Mouse (Mus musculus) heart, embryonic 16.5 days (tissue): ENCODE measurements at regions not wholly inside any gene's neighbourhood (a gene's known extent, or its start where the extent isn't known, plus 50 kb on each side); places are given as distances from the start of the nearest gene placed in this dataset.

Experiments
- ATAC-seq: fragments of 200-750 bp; cut with Nextera tagmentation; replicated peaks from 2 replicates; pipeline ENCODE4 v1.8.0; 2017; ENCODE audit warnings: moderate number of reproducible peaks; ENCODE audit not compliant: insufficient read depth, low FRiP score; ENCODE audit errors: extremely low read depth
- H3K27ac ChIP-seq: fragments of 300-500 bp; sonication (generic); 2 replicates; pipeline ENCODE4 v1.5.1; 2014; ENCODE audit warnings: mild to moderate bottlenecking, low read length, control low read depth, moderate library complexity
- H3K27me3 ChIP-seq: fragments of 300-500 bp; sonication (generic); 2 replicates; pipeline ENCODE4 v1.6.1; 2014; ENCODE audit warnings: low read length, mixed read lengths; ENCODE audit not compliant: control insufficient read depth, insufficient read depth
- H3K36me3 ChIP-seq: fragments of 300-500 bp; sonication (generic); 2 replicates; pipeline ENCODE4 v1.6.1; 2014; ENCODE audit not compliant: control insufficient read depth, insufficient read depth
- H3K4me1 ChIP-seq: fragments of 300-500 bp; sonication (generic); 2 replicates; pipeline ENCODE4 v1.6.1; 2014; ENCODE audit warnings: low read length, mixed read lengths; ENCODE audit not compliant: control insufficient read depth, insufficient read depth
- H3K4me2 ChIP-seq: fragments of 300-500 bp; sonication (generic); 2 replicates; pipeline ENCODE4 v1.6.1; 2014; ENCODE audit warnings: low read depth, mild to moderate bottlenecking, control low read depth, low read length
- H3K4me3 ChIP-seq: fragments of 300-500 bp; sonication (generic); 2 replicates; pipeline ENCODE4 v1.5.1; 2014; ENCODE audit warnings: mild to moderate bottlenecking, control low read depth, low read length
- H3K9ac ChIP-seq: fragments of 300-500 bp; sonication (generic); 2 replicates; pipeline ENCODE4 v1.6.1; 2014; ENCODE audit warnings: low read length, control low read depth
- H3K9me3 ChIP-seq: fragments of 300-500 bp; sonication (generic); replicated peaks from 2 replicates; pipeline ENCODE4 v1.6.1; 2016; ENCODE audit warnings: low read length; ENCODE audit not compliant: control insufficient read depth
- WGBS: fragments of 180-500 bp; shearing (Covaris S2); extraction: QIAGEN DNeasy Blood & Tissue Kit; methylation state at CpG from one replicate; pipeline ENCODE4 v1.1.7; 2014; 5-methylcytosine and 5-hydroxymethylcytosine counted together

- WGBS, result 54% methylated on average over 2 of the region's 2 CpGs
Observed at GRCm38 (mm10) chr12:35392111-35392510, 142.7 kb downstream of the Ahr start.

GRCm38 (mm10) chr12:35390266-35390665 is 144.6 kb downstream of the Ahr start:
- Histone ChIP-seq H3K9ac (no peak overlapping the region), H3K36me3 (no peaks in the 10 kb centered on the region), H3K4me2 (no peak overlapping the region), H3K4me1 (no peaks in the 10 kb centered on the region), H3K4me3 (no peak overlapping the region), H3K27ac (no peak overlapping the region), H3K27me3 (no peaks in the 10 kb centered on the region), H3K9me3 (no peaks in the 10 kb centered on the region)
- ATAC-seq, result no peak
- WGBS, result 55% methylated on average over 1 of the region's 1 CpGs

More at GRCm38 (mm10) chr12:35392111-35392510, 142.7 kb downstream of the Ahr start:
- no peaks in the 10 kb centered on the region for H3K9me3 ChIP-seq
- no peak for ATAC-seq
- H3K27me3 ChIP-seq, result no peaks in the 10 kb centered on the region
- no peak overlapping the region for H3K4me2 ChIP-seq
- no peak overlapping the region for H3K9ac ChIP-seq
- H3K36me3 ChIP-seq, result no peaks in the 10 kb centered on the region
- no peaks in the 10 kb centered on the region for H3K4me1 ChIP-seq
- H3K27ac ChIP-seq, result no peak overlapping the region
- no peak overlapping the region for H3K4me3 ChIP-seq

- Histone ChIP-seq H3K9ac (no peak overlapping the region), H3K36me3 (no peaks in the 10 kb centered on the region), H3K9me3 (no peaks in the 10 kb centered on the region), H3K4me3 (no peak overlapping the region), H3K27ac (no peak overlapping the region), H3K4me2 (no peak overlapping the region), H3K4me1 (no peaks in the 10 kb centered on the region), H3K27me3 (no peaks in the 10 kb centered on the region)
- no peak for ATAC-seq
Observed at GRCm38 (mm10) chr12:35389839-35390238, 145.0 kb downstream of the Ahr start.

- WGBS, result 63% methylated on average over 4 of the region's 4 CpGs
Observed at GRCm38 (mm10) chr12:35384211-35384610, 150.6 kb downstream of the Ahr start.

GRCm38 (mm10) chr12:35377266-35377665 is 157.6 kb downstream of the Ahr start:
- Histone ChIP-seq H3K4me3 (no peak overlapping the region), H3K4me1 (no peaks in the 10 kb centered on the region), H3K27me3 (no peaks in the 10 kb centered on the region), H3K9ac (no peak overlapping the region), H3K36me3 (no peaks in the 10 kb centered on the region), H3K27ac (no peak overlapping the region), H3K4me2 (no peak overlapping the region), H3K9me3 (no peaks in the 10 kb centered on the region)
- no peak for ATAC-seq
- 70% methylated on average over 3 of the region's 3 CpGs for WGBS

More at GRCm38 (mm10) chr12:35384211-35384610, 150.6 kb downstream of the Ahr start:
- Histone ChIP-seq H3K27ac (no peak overlapping the region), H3K4me3 (no peak overlapping the region), H3K4me2 (no peak overlapping the region), H3K27me3 (no peaks in the 10 kb centered on the region), H3K9me3 (no peaks in the 10 kb centered on the region), H3K4me1 (no peaks in the 10 kb centered on the region), H3K36me3 (no peaks in the 10 kb centered on the region), H3K9ac (no peak overlapping the region)
- ATAC-seq, result no peak

- Histone ChIP-seq H3K4me3 (no peak overlapping the region), H3K4me1 (no peaks in the 10 kb centered on the region), H3K27ac (no peak overlapping the region), H3K9me3 (no peaks in the 10 kb centered on the region), H3K27me3 (no peaks in the 10 kb centered on the region), H3K36me3 (no peaks in the 10 kb centered on the region), H3K9ac (no peak overlapping the region), H3K4me2 (no peak overlapping the region)
- ATAC-seq, result no peak
Observed at GRCm38 (mm10) chr12:35376365-35376764, 158.5 kb downstream of the Ahr start.

- H3K4me1 ChIP-seq, result no peaks in the 10 kb centered on the region
- no peak for ATAC-seq
- no peak overlapping the region for H3K4me3 ChIP-seq
- WGBS, result 79% methylated on average over 2 of the region's 2 CpGs
- no peak overlapping the region for H3K9ac ChIP-seq
- no peaks in the 10 kb centered on the region for H3K9me3 ChIP-seq
- no peak overlapping the region for H3K27ac ChIP-seq
- no peaks in the 10 kb centered on the region for H3K27me3 ChIP-seq
- H3K36me3 ChIP-seq, result no peaks in the 10 kb centered on the region
- no peak overlapping the region for H3K4me2 ChIP-seq
Observed at GRCm38 (mm10) chr12:35357901-35358300, 176.9 kb downstream of the Ahr start.

- Histone ChIP-seq H3K4me3 (no peak overlapping the region), H3K27ac (no peak overlapping the region), H3K9ac (no peak overlapping the region), H3K36me3 (no peaks in the 10 kb centered on the region), H3K4me2 (no peak overlapping the region), H3K4me1 (no peaks in the 10 kb centered on the region), H3K27me3 (no peaks in the 10 kb centered on the region), H3K9me3 (no peaks in the 10 kb centered on the region)
- ATAC-seq, result no peak
- WGBS, result 73% methylated on average over 4 of the region's 4 CpGs
Observed at GRCm38 (mm10) chr12:35338191-35338954, 196.5 kb downstream of the Ahr start.

- no peak overlapping the region for H3K9ac ChIP-seq
- no peak for ATAC-seq
- H3K4me1 ChIP-seq, result no peaks in the 10 kb centered on the region
- no peak overlapping the region for H3K4me2 ChIP-seq
- no peaks in the 10 kb centered on the region for H3K9me3 ChIP-seq
- H3K27me3 ChIP-seq, result no peaks in the 10 kb centered on the region
- H3K4me3 ChIP-seq, result no peak overlapping the region
- H3K27ac ChIP-seq, result no peak overlapping the region
- H3K36me3 ChIP-seq, result no peaks in the 10 kb centered on the region
Observed at GRCm38 (mm10) chr12:35336314-35336713, 198.5 kb downstream of the Ahr start.
